Mouse (Mus musculus): ENCODE results near the gene Twnk.

GRCm38 (mm10) chr19:44992246-44992645 lies 13.2 kb upstream of the Twnk start:
- TF ChIP-seq CTCF (IDR thresholded peaks at IDR 0.05; ENCODE audit: low read depth): no peak
- TF ChIP-seq EP300 (IDR thresholded peaks at IDR 0.05; ENCODE audit: low read depth): no peak

Measured in liver, embryonic 14.5 days (tissue).